Mouse (Mus musculus): Measurements from ENCODE around the gene Zkscan4. TPM values are rescaled to one million over a fixed set of nuclear protein-coding genes. Genes with fewer than 3 reads are reported as not detected.
"Not testable (repeated sequence)": the region's sequence is repeated elsewhere in the genome, so short reads cannot be mapped to it uniquely, and the experiment has no call there.

Gene Zkscan4
- total RNA-seq (2015) (0.49 and 0.79 TPM in 2 replicates), total RNA-seq (2017) (0.14 and 0.71 TPM in 2 replicates)

GRCm38 (mm10) chr13:21478759-21479670 lies at the start of gene Zkscan4, which contains the start of gene Gm10065:
Zkscan4 (plus strand) TSS chr13:21478907.
Gm10065 (minus strand) TSS chr13:21479441.
- ATAC-seq (replicated peaks; ENCODE audit: poor library complexity) = peak; percentile 80

DNA sequence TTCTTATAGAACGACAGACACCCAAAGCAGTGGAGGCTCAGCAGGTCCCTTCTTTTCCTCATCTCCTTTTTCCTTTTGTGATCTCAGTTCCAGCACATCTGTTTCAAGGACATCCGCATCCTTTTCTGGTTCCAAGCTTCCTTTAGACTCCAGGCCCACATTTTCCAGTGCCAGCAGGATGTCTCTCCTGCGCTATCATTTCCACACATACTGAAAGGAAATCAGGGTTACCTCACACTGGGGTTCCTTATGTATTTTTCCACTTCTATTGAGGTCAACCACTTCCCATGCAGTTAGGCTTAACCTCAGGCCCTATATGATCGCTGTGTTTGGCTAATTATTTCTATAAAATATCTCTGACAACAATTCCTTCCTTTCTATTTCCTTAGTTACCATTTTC lies 43.2 kb upstream of the Zkscan4 start:
- ATAC-seq (replicated peaks; ENCODE audit: poor library complexity) = no peak

DNA sequence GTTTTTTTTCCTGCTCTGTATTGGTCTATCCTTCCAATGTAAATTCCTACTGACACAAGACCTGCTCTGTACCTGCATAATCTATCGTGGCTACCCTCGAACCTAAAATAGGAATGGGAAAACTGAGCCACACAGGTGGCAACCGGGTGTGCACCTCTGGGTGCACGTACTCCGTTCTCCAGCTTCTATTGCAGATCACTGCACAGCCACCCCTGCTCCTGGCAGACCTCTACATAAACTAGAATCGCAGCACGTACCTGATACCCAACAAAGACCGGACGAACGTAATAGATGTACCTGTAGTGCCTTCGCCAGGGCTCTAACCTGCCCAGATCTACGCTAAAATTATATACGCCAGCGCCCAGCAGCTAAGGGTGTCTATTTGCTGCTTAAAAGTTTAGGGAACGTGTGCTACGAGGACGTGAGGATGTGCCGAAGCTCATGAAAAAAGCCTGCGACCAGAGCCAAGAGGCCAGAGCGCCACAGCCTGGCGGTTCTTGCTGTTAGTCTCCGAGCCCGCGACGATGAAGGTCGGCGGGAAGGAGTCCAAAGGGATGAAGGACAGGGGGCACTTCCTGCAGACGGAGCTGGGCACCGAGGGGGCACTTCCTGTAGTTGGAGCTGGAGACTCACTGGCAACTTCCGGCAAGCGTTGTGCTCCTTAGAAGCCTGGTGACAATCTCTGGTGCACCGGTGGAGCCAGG lies 38.1 kb upstream of the Zkscan4 start, which contains the start of gene Pgbd1:
Gene Pgbd1, minus strand, starts transcription at position 556 of the 704 bp plus-strand sequence.
- peak; percentile 95 for ATAC-seq (replicated peaks; ENCODE audit: poor library complexity)

DNA sequence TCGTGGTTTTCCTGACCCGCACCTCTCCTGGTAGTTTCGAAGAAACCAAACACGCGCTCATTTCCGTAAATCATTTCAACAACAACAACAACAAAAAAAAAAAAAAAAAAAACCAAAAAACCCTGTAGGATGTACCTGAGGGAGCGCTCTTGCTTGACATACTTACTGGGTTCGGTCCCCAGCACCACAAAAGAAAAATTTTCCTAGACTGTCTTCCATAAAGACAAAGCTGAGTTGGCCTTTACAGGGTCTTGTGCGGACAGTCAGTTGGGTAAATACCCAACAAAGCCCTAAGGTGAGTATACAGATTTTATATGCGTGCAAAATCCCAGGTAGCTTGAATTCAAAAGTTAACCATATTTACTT lies 37.5 kb upstream of the Zkscan4 start:
- no peak; the same call in 1 of the 2 replicates for ATAC-seq (replicated peaks; ENCODE audit: poor library complexity)

DNA sequence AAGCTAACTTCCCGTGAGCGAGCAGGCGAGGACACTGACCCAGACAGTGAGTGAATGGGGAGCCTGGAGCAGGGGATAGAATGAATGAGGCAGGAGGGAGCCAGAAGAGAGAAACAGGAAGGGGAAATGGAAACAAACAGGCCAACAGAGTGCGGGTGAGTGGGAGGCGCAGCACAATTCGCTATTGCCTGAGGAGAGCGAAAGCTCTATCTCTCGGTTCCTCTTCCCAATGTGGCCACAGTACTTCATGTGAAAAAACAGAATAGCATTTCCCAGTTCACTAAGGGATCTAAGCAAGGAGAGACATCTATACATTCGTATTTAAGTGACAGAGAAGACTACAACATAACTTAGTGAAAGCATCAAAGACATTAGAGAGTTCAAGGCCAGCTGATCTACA lies 31.9 kb upstream of the Zkscan4 start:
- no peak for ATAC-seq (replicated peaks; ENCODE audit: poor library complexity)

- ATAC-seq (replicated peaks; ENCODE audit: poor library complexity) = no peak
These were observed 30.7 kb upstream of the Zkscan4 start for GRCm38 (mm10) chr13:21447856-21448614.

- ATAC-seq (replicated peaks; ENCODE audit: poor library complexity) = 0 out of 2 replicates have a peak, but pooled peaks have one; percentile 2
These were observed 25.7 kb upstream of the Zkscan4 start for GRCm38 (mm10) chr13:21453042-21453441.

- ATAC-seq (replicated peaks; ENCODE audit: poor library complexity) = peak; percentile 98
These were observed 25.3 kb upstream of the Zkscan4 start, which contains the start of gene Zscan26 for GRCm38 (mm10) chr13:21453449-21453848. Zscan26 (minus strand) TSS chr13:21453730.

GRCm38 (mm10) chr13:21454133-21454532 lies 24.6 kb upstream of the Zkscan4 start:
- ATAC-seq (replicated peaks; ENCODE audit: poor library complexity) = no peak

DNA sequence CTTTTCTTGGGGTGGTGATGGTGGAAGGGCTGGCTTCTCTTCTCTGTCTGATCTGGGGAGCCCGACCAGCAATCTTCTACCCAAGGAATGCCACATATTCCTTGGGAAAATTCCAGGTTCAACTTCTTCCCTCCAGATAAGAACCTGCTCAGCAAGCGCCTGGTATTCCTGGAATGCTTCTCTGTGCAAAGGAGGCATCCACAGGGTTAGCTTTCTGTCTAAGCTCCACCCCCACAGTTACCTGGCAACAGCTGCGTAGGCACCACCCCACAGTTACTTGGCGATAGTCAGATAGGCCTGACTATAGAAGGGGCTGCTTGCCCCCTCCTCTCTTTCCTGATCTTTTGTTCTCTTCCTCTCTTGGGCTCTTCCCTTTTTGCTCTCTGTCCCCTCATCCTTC lies 22.4 kb upstream of the Zkscan4 start:
- no peak for ATAC-seq (replicated peaks; ENCODE audit: poor library complexity)

- ATAC-seq (replicated peaks; ENCODE audit: poor library complexity) = not testable (repeated sequence)
These were observed 16.2 kb upstream of the Zkscan4 start for GRCm38 (mm10) chr13:21462516-21462915.

DNA sequence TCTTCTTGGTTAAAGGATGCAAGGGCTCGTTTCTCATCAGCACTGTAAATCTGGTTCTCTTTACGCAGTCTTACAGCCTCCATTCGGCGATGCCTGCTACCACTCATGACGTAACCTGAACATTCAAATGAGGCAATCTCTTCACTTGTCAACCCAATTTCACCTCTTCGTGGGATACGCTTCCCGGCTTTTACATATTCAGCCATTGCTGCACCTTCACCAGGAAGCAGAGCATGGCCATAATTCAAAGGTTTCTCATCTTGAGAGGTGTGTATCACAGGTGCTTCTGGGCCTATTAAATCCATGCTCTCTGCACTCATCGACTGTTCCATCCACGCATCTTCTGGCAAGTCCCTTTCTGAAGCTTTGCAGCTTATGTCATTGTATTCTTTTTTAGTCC lies 11.4 kb upstream of the Zkscan4 start:
- no peak for ATAC-seq (replicated peaks; ENCODE audit: poor library complexity)

DNA sequence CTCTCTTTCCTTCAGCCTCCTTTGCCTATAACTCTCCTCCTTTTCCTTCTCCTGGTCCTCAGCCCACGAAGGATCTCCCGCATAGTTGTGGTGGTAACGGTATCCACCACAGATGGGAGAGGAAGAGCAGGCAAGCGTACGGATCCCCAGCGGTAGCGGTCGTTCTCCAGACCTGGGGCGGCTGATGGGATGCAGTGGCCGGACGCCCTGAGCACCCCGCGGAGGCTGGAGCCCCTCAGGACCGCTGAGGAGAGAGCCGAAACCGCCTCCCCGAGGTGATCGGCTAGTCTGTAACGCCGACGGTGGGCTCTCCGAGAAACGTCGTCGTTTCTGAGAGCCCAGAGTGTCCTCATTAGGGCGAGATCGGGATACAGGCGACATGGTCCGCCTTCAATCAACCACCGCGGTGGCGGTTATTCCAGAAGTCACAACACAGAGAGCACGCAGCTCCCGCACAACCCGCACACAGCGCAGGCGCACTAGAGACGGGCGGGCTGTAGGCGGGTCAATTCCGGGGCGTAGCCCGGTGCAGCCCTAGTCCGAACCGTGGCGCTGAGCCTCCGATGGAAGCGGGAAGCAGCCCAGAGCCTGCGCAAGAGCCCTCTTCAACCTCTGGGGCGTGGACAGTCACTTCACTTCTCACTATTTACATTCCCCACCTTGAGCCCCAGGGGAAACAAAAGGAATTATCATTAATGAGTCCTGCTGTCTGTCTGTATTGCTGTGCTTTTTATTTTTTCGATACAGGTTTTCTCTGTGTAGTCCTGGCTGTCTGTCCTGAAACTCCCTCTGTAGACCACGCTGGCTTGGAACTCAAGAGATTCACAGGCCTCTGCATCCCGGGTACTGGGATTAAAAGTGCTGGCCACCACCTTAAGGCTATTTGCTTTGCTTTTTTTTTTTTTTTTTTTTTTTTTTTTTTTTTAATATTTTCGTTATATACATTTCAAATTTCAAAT lies 10.4 kb upstream of the Zkscan4 start, which contains the start of gene Nkapl:
Gene Nkapl, minus strand, starts transcription at position 449 of the 959 bp plus-strand sequence.
- ATAC-seq (replicated peaks; ENCODE audit: poor library complexity) = peak; percentile 96

- ATAC-seq (replicated peaks; ENCODE audit: poor library complexity) = no peak
These were observed 9.6 kb upstream of the Zkscan4 start for GRCm38 (mm10) chr13:21469097-21469496.

DNA sequence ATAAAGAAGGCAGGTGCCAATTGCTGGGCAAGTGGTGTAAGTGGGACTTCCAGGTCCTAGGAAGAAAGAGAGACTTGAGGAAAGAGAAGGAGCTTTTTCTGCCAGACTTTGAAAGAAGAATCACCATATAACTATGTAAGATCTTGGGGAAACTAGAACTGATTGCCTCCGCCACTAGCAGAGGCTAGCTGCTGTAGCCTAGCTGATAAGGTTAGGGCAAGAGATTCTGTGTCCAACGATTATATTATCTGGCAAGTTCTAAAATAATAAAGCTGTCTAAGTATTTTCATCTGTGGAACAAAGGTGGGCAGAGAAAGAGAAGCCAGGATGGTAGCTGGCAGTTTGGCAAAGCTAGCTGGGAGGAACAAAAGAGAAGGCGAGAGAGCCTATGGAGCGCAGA lies 6.3 kb upstream of the Zkscan4 start:
- ATAC-seq (replicated peaks; ENCODE audit: poor library complexity) = no peak

DNA sequence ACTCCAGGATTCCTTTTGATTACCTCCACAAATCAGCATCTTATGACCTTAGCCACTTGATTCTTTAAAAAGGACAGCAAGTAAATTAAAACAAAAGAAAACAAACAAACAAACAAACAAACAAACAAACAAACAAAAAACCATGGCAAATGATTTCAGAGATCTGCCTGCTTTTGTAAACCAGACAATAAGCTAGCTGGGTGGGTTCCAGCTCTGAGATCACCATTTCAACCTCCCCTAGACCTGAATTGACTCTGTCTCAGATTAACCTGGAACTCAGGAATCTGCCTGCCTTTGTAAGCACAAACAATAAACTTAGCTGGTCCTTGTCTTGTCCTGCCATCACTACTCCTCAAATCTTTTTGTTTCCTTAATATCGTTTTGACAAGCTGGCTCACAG lies 8.2 kb downstream of the Zkscan4 start:
- no peak for ATAC-seq (replicated peaks; ENCODE audit: poor library complexity)

GRCm38 (mm10) chr13:21492847-21493246 lies 14.1 kb downstream of the Zkscan4 start:
- ATAC-seq (replicated peaks; ENCODE audit: poor library complexity) = peak; percentile 46; the same call in 1 of the 2 replicates

GRCm38 (mm10) chr13:21495080-21495479 lies 16.4 kb downstream of the Zkscan4 start, which contains the start of gene AK157302:
AK157302 (plus strand) TSS chr13:21495223.
- ATAC-seq (replicated peaks; ENCODE audit: poor library complexity) = no peak

DNA sequence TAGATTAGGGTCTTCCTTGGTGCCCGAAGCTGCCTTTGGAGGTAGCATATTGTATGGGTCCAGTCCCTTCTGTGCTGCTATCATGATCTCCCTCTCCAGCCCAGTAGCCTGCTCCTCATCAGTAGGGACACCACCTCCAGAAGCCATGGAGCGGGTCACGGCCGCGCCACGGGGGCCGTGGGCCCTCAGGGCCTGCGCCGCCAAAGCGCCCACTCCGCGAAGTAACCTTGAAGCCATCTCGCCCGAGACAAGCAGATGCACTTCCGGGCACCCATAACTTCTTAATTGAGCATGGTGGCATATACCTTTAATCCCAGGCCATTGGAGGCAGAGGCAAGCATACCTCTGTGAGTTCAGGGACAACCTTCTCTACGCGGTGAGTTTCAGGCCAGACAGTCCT lies 22.5 kb downstream of the Zkscan4 start, which contains the start of gene Gm11273:
Gene Gm11273, minus strand, starts transcription at position 237 of the 400 bp plus-strand sequence.
- ATAC-seq (replicated peaks; ENCODE audit: poor library complexity) = not testable (repeated sequence)

Data from megakaryocyte progenitor cell, adult 5-6 weeks (primary cell).